Mouse (Mus musculus) MEL (cell line): ENCODE data around the gene Epha4. TPM values are rescaled to one million over a fixed set of nuclear protein-coding genes. Genes with fewer than 3 reads are reported as not detected.

ENCODE experiments used
- DNase-seq: peaks from one replicate; pipeline ENCODE4 v3.0.0; 2011; ENCODE audit warnings: low read depth, low spot score
- H3K27ac ChIP-seq: 2 replicates; pipeline ENCODE4 v1.5.1; 2012; ENCODE audit warnings: low read depth, mild to moderate bottlenecking, control low read depth, low read length, moderate library complexity; ENCODE audit not compliant: control insufficient read depth
- H3K27me3 ChIP-seq, 2 experiments: fragments of 150-350 bp in 1 of 2; sonication (generic) in 1 of 2; 2 replicates each; pipeline ENCODE4 v1.6.1; 2012; ENCODE audit warnings: low read length in 2 of 2, mild to moderate bottlenecking in 2 of 2, improper control_type of control experiment in 1 of 2, moderate library complexity in 1 of 2; ENCODE audit not compliant: insufficient read depth in 2 of 2, control insufficient read depth in 1 of 2
- H3K36me3 ChIP-seq, 2 experiments: 2 replicates each; pipeline ENCODE4 v1.6.1; 2012 to 2014; ENCODE audit warnings: low read length in 2 of 2, improper control_type of control experiment in 1 of 2, inconsistent platforms in 1 of 2, mild to moderate bottlenecking in 1 of 2; ENCODE audit not compliant: insufficient read depth in 2 of 2, control insufficient read depth in 1 of 2
- H3K4me1 ChIP-seq, 2 experiments: fragments of 150-350 bp in 1 of 2; sonication (generic) in 1 of 2; 2 replicates each; pipeline ENCODE4 v1.6.1; 2012; ENCODE audit warnings: low read length in 2 of 2, improper control_type of control experiment in 1 of 2, mild to moderate bottlenecking in 1 of 2; ENCODE audit not compliant: insufficient read depth in 2 of 2, control insufficient read depth in 1 of 2
- H3K4me3 ChIP-seq, 2 experiments: fragments of 150-350 bp in 1 of 2; sonication (generic) in 1 of 2; 2 replicates each; pipeline ENCODE4 v1.5.1; 2012; ENCODE audit warnings: low read depth in 2 of 2, low read length in 2 of 2, mild to moderate bottlenecking in 2 of 2, moderate library complexity in 2 of 2, control low read depth in 1 of 2, improper control_type of control experiment in 1 of 2; ENCODE audit not compliant: control insufficient read depth in 1 of 2, insufficient read depth in 1 of 2
- H3K79me2 ChIP-seq: 2 replicates; pipeline ENCODE4 v1.6.1; 2012; ENCODE audit warnings: mild to moderate bottlenecking, low read length, moderate library complexity; ENCODE audit not compliant: control insufficient read depth, poor library complexity, insufficient read depth
- H3K9ac ChIP-seq: 2 replicates; pipeline ENCODE4 v1.6.1; 2012; ENCODE audit warnings: low read depth, mild to moderate bottlenecking, control low read depth, low read length, moderate library complexity; ENCODE audit not compliant: control insufficient read depth, poor library complexity, severe bottlenecking
- H3K9me3 ChIP-seq: fragments of 150-350 bp; sonication (generic); replicated peaks from 2 replicates; pipeline ENCODE4 v1.6.1; 2012; ENCODE audit warnings: mild to moderate bottlenecking, low read length, improper control_type of control experiment, moderate library complexity; ENCODE audit not compliant: insufficient read depth
- BHLHE40 ChIP-seq: IDR thresholded peaks from 2 replicates; pipeline ENCODE4 v1.6.1; 2012; ENCODE audit warnings: low read depth, mild to moderate bottlenecking, inconsistent platforms, low read length, improper control_type of control experiment, borderline replicate concordance
- CHD1 ChIP-seq: IDR thresholded peaks from 2 replicates; pipeline ENCODE4 v1.6.1; 2012; ENCODE audit warnings: low read depth, mild to moderate bottlenecking, inconsistent platforms, low read length, improper control_type of control experiment
- CHD2 ChIP-seq: IDR thresholded peaks from 2 replicates; pipeline ENCODE4 v1.6.1; 2011; ENCODE audit warnings: low read length, improper control_type of control experiment
- CTCF ChIP-seq, 3 experiments: IDR thresholded peaks in 2 of 3; conservative IDR thresholded peaks in 1 of 3; 2 replicates each; pipeline ENCODE4 v1.5.1; 2011 to 2012; ENCODE audit warnings: low read length in 3 of 3, low read depth in 2 of 3, mild to moderate bottlenecking in 2 of 3, improper control_type of control experiment in 1 of 3, inconsistent platforms in 1 of 3, mixed read lengths in 1 of 3, moderate library complexity in 1 of 3; ENCODE audit not compliant: control insufficient read depth in 1 of 3, insufficient read depth in 1 of 3, poor library complexity in 1 of 3, severe bottlenecking in 1 of 3
- E2F4 ChIP-seq: IDR thresholded peaks from 2 replicates; pipeline ENCODE4 v1.6.1; 2011; ENCODE audit warnings: low read depth, low read length, improper control_type of control experiment, borderline replicate concordance
- ELF1 ChIP-seq: IDR thresholded peaks from 2 replicates; pipeline ENCODE4 v1.6.1; 2014; ENCODE audit warnings: low read depth, mild to moderate bottlenecking, inconsistent platforms, low read length, improper control_type of control experiment, moderate library complexity
- ETS1 ChIP-seq: IDR thresholded peaks from 2 replicates; pipeline ENCODE4 v1.6.1; 2012; ENCODE audit warnings: low read depth, mild to moderate bottlenecking, inconsistent platforms, low read length, improper control_type of control experiment, moderate library complexity
- GABPA ChIP-seq: IDR thresholded peaks from 2 replicates; pipeline ENCODE4 v1.6.1; 2012; ENCODE audit warnings: low read depth, mild to moderate bottlenecking, inconsistent platforms, low read length, improper control_type of control experiment, moderate library complexity
- GATA1 ChIP-seq: IDR thresholded peaks from 2 replicates; pipeline ENCODE4 v1.6.1; 2011; ENCODE audit warnings: low read depth, low read length, improper control_type of control experiment
- JUND ChIP-seq: IDR thresholded peaks from 2 replicates; pipeline ENCODE4 v1.6.1; 2011; ENCODE audit warnings: low read depth, mild to moderate bottlenecking, improper control_type of control experiment, low read length
- MAFK ChIP-seq: IDR thresholded peaks from 2 replicates; pipeline ENCODE4 v1.6.1; 2011; ENCODE audit warnings: low read depth, mild to moderate bottlenecking, low read length, improper control_type of control experiment, borderline replicate concordance
- MEF2A ChIP-seq: IDR thresholded peaks from 2 replicates; pipeline ENCODE4 v1.6.1; 2014; ENCODE audit warnings: low read depth, mild to moderate bottlenecking, inconsistent platforms, low read length, improper control_type of control experiment; ENCODE audit not compliant: poor library complexity, insufficient replicate concordance, severe bottlenecking; ENCODE audit errors: extremely low read depth
- MYB ChIP-seq: IDR thresholded peaks from 2 replicates; pipeline ENCODE4 v1.6.1; 2011; ENCODE audit warnings: mild to moderate bottlenecking, low read depth, low read length, improper control_type of control experiment
- POLR2AphosphoS2 ChIP-seq: IDR thresholded peaks from 2 replicates; pipeline ENCODE4 v1.6.1; 2011; ENCODE audit warnings: low read length, improper control_type of control experiment
- POLR2AphosphoS5 ChIP-seq: IDR thresholded peaks from 2 replicates; pipeline ENCODE4 v1.6.1; 2012; ENCODE audit warnings: low read depth, borderline replicate concordance, mild to moderate bottlenecking, inconsistent platforms, low read length, moderate library complexity, mixed read lengths
- RAD21 ChIP-seq: IDR thresholded peaks from 2 replicates; pipeline ENCODE4 v1.6.1; 2011; ENCODE audit warnings: mild to moderate bottlenecking, low read depth, low read length, improper control_type of control experiment
- SIN3A ChIP-seq: IDR thresholded peaks from 2 replicates; pipeline ENCODE4 v1.6.1; 2012; ENCODE audit warnings: low read length, improper control_type of control experiment, inconsistent platforms
- TCF12 ChIP-seq: IDR thresholded peaks from 2 replicates; pipeline ENCODE4 v1.6.1; 2014; ENCODE audit warnings: low read depth, mild to moderate bottlenecking, inconsistent platforms, low read length, improper control_type of control experiment, moderate library complexity
- USF1 ChIP-seq: IDR thresholded peaks from 2 replicates; pipeline ENCODE4 v1.6.1; 2014; ENCODE audit warnings: low read depth, mild to moderate bottlenecking, inconsistent platforms, low read length, improper control_type of control experiment, moderate library complexity
- ZKSCAN1 ChIP-seq: IDR thresholded peaks from 2 replicates; pipeline ENCODE4 v1.6.1; 2012; ENCODE audit warnings: low read depth, mild to moderate bottlenecking, inconsistent platforms, low read length, improper control_type of control experiment, moderate library complexity
- ZMIZ1 ChIP-seq: IDR thresholded peaks from 2 replicates; pipeline ENCODE4 v1.6.1; 2012; ENCODE audit warnings: low read depth, mild to moderate bottlenecking, inconsistent platforms, low read length, improper control_type of control experiment, moderate library complexity
- polyA plus RNA-seq, 2 experiments: library from polyadenylated mRNA; stranded (reverse) in 1 of 2; unstranded in 1 of 2; fragments of >175 nt in 1 of 2; fragments of >200 nt in 1 of 2; gene quantifications; 2 replicates each; pipeline versions ENCODE4 v1.2.1 to v1.2.4; 2012; ENCODE audit warnings: low replicate concordance in 2 of 2, low read depth in 1 of 2; ENCODE audit not compliant: insufficient read length in 2 of 2, insufficient read depth in 1 of 2, missing spikeins in 1 of 2
- total RNA-seq: library from RNA; depleted of rRNA; stranded (reverse); fragments of 300-350 nt; gene quantifications from 2 replicates; pipeline ENCODE4 v1.2.3, GENCODE M21; 2012

Epha4 gene
- total and polyA plus RNA-seq, 3 experiments: not detected

- no peak overlapping the region for H3K4me3 ChIP-seq
- H3K79me2 ChIP-seq: no peaks in the 10 kb centered on the region
- H3K4me1 ChIP-seq: no peaks in the 10 kb centered on the region
- DNase-seq: no peak
- no peaks in the 10 kb centered on the region for H3K27me3 ChIP-seq
- H3K27ac ChIP-seq: no peak overlapping the region
- no peaks in the 10 kb centered on the region for H3K36me3 ChIP-seq
- H3K9me3 ChIP-seq: no peaks in the 10 kb centered on the region
- no peak for TF ChIP-seq ELF1
- no peak for TF ChIP-seq JUND
- no peak for TF ChIP-seq CHD1
- TF ChIP-seq GATA1: no peak
- TF ChIP-seq MEF2A: no peak
- TF ChIP-seq SIN3A: no peak
- TF ChIP-seq ZKSCAN1: no peak
- no peak for TF ChIP-seq ZMIZ1
- no peak for TF ChIP-seq TCF12
- TF ChIP-seq POLR2AphosphoS5: no peak
- TF ChIP-seq MYB: no peak
- no peak for TF ChIP-seq GABPA
- no peak for TF ChIP-seq ETS1
- no peak for TF ChIP-seq USF1
- TF ChIP-seq CHD2: no peak
- TF ChIP-seq POLR2AphosphoS2: no peak
- no peak for TF ChIP-seq CTCF (IDR thresholded peaks at IDR 0.05 in 2 of 3, conservative IDR thresholded peaks at IDR 0.05 in 1 of 3; ENCODE audit: control insufficient read depth in 1 of 3, insufficient read depth in 1 of 3, low read depth in 2 of 3, low read length in 3 of 3, poor library complexity in 1 of 3, severe bottlenecking in 1 of 3)
- TF ChIP-seq BHLHE40: no peak
- no peak overlapping the region for H3K9ac ChIP-seq
Measured at GRCm38 (mm10) chr1:77504813-77505212, 10.1 kb downstream of the Epha4 start.

GRCm38 (mm10) chr1:77503711-77504181 is 11.1 kb downstream of the Epha4 start:
- Histone ChIP-seq H3K27ac (no peak overlapping the region), H3K27me3 (no peaks in the 10 kb centered on the region), H3K4me1 (no peaks in the 10 kb centered on the region), H3K79me2 (no peaks in the 10 kb centered on the region), H3K4me3 (no peak overlapping the region), H3K9ac (no peak overlapping the region), H3K9me3 (no peaks in the 10 kb centered on the region), H3K36me3 (no peaks in the 10 kb centered on the region)
- no peak for TF ChIP-seq MYB
- no peak for TF ChIP-seq BHLHE40
- no peak for TF ChIP-seq RAD21
- no peak for TF ChIP-seq E2F4
- no peak for TF ChIP-seq MAFK
- no peak for TF ChIP-seq SIN3A
- no peak for DNase-seq
